Mouse (Mus musculus) CH12.LX (cell line): ENCODE measurements around the gene Gtf2h2. TPM values are rescaled to one million over a fixed set of nuclear protein-coding genes. Genes with fewer than 3 reads are reported as not detected.

Source experiments
- DNase-seq: peaks from one replicate; pipeline ENCODE4 v3.0.0-alpha.2; 2013; ENCODE audit errors: extremely low read depth
- H3K27ac ChIP-seq: 2 replicates; pipeline ENCODE4 v1.5.1; 2012; ENCODE audit warnings: low read depth, mild to moderate bottlenecking, control low read depth, moderate library complexity; ENCODE audit not compliant: insufficient read depth
- H3K27me3 ChIP-seq: replicated peaks from 2 replicates; pipeline ENCODE3; 2012; ENCODE audit warnings: inconsistent platforms
- H3K36me3 ChIP-seq, 2 experiments: replicated peaks in 1 of 2; 2 replicates each; pipeline versions ENCODE3 to v1.6.1; 2012; ENCODE audit warnings: inconsistent platforms in 1 of 2, low read length in 1 of 2, mild to moderate bottlenecking in 1 of 2, mixed read lengths in 1 of 2, moderate library complexity in 1 of 2; ENCODE audit not compliant: control insufficient read depth in 1 of 2, insufficient read depth in 1 of 2
- H3K4me1 ChIP-seq, 2 experiments: 2 replicates each; pipeline ENCODE4 v1.6.1; 2012; ENCODE audit warnings: inconsistent platforms in 1 of 2, moderate library complexity in 1 of 2; ENCODE audit not compliant: insufficient read depth in 2 of 2, control insufficient read depth in 1 of 2
- H3K4me2 ChIP-seq: 2 replicates; pipeline ENCODE4 v1.6.1; 2012; ENCODE audit warnings: low read depth, mild to moderate bottlenecking, control low read depth; ENCODE audit not compliant: poor library complexity, insufficient read depth, severe bottlenecking
- H3K4me3 ChIP-seq, 3 experiments: fragments of 150-350 bp in 1 of 3; sonication (generic) in 1 of 3; replicated peaks in 1 of 3; 2 replicates each; pipeline versions ENCODE3 to v1.5.1; 2011 to 2012; ENCODE audit warnings: low read depth in 2 of 3, low read length in 2 of 3, mild to moderate bottlenecking in 2 of 3, moderate library complexity in 2 of 3, control low read depth in 1 of 3, improper control_type of control experiment in 1 of 3, inconsistent platforms in 1 of 3, mixed read lengths in 1 of 3; ENCODE audit not compliant: poor library complexity in 1 of 3
- H3K79me2 ChIP-seq: replicated peaks from 2 replicates; pipeline ENCODE4 v1.6.1; 2012; ENCODE audit warnings: mild to moderate bottlenecking, moderate library complexity; ENCODE audit not compliant: control insufficient read depth, poor library complexity, insufficient read depth, severe bottlenecking; ENCODE audit errors: extremely low read depth
- H3K9ac ChIP-seq: 2 replicates; pipeline ENCODE4 v1.6.1; 2012; ENCODE audit warnings: low read depth, mild to moderate bottlenecking, control low read depth, moderate library complexity; ENCODE audit not compliant: insufficient read depth
- H3K9me3 ChIP-seq: replicated peaks from 2 replicates; pipeline ENCODE3; 2012; ENCODE audit warnings: low read length, inconsistent platforms, mixed read lengths
- BHLHE40 ChIP-seq: IDR thresholded peaks from 2 replicates; pipeline ENCODE4 v1.6.1; 2011; ENCODE audit warnings: mild to moderate bottlenecking, low read depth, low read length, improper control_type of control experiment
- CHD2 ChIP-seq: IDR thresholded peaks from 2 replicates; pipeline ENCODE4 v1.6.1; 2011; ENCODE audit warnings: low read length, improper control_type of control experiment
- CTCF ChIP-seq, 2 experiments: IDR thresholded peaks in 1 of 2; conservative IDR thresholded peaks in 1 of 2; 2 replicates each; pipeline ENCODE4 v1.5.1; 2011 to 2012; ENCODE audit warnings: low read depth in 2 of 2, low read length in 2 of 2, improper control_type of control experiment in 1 of 2, inconsistent platforms in 1 of 2, mild to moderate bottlenecking in 1 of 2, moderate library complexity in 1 of 2
- E2F4 ChIP-seq: IDR thresholded peaks from 2 replicates; pipeline ENCODE4 v1.6.1; 2011; ENCODE audit warnings: low read depth, low read length, improper control_type of control experiment; ENCODE audit not compliant: insufficient replicate concordance
- EP300 ChIP-seq: IDR thresholded peaks from 2 replicates; pipeline ENCODE4 v1.6.1; 2011; ENCODE audit warnings: low read length, improper control_type of control experiment
- IRF4 ChIP-seq: IDR thresholded peaks from 2 replicates; pipeline ENCODE4 v1.6.1; 2014; ENCODE audit warnings: low read depth, mild to moderate bottlenecking, inconsistent platforms, low read length, improper control_type of control experiment
- JUN ChIP-seq: IDR thresholded peaks from 2 replicates; pipeline ENCODE4 v1.6.1; 2011; ENCODE audit warnings: low read depth, mild to moderate bottlenecking, low read length, improper control_type of control experiment, moderate library complexity; ENCODE audit not compliant: insufficient read depth
- MAX ChIP-seq: IDR thresholded peaks from 2 replicates; pipeline ENCODE4 v1.6.1; 2011; ENCODE audit warnings: low read length, improper control_type of control experiment
- MAZ ChIP-seq: IDR thresholded peaks from 2 replicates; pipeline ENCODE4 v1.6.1; 2012; ENCODE audit warnings: low read depth, mild to moderate bottlenecking, inconsistent platforms, low read length, improper control_type of control experiment, moderate library complexity
- MEF2A ChIP-seq: IDR thresholded peaks from 2 replicates; pipeline ENCODE4 v1.6.1; 2014; ENCODE audit warnings: low read depth, mild to moderate bottlenecking, inconsistent platforms, low read length, improper control_type of control experiment, borderline replicate concordance
- MXI1 ChIP-seq: IDR thresholded peaks from 2 replicates; pipeline ENCODE4 v1.6.1; 2011; ENCODE audit warnings: mild to moderate bottlenecking, low read depth, low read length, improper control_type of control experiment
- MYC ChIP-seq: IDR thresholded peaks from 2 replicates; pipeline ENCODE4 v1.6.1; 2011; ENCODE audit warnings: low read depth, mild to moderate bottlenecking, improper control_type of control experiment, low read length
- PAX5 ChIP-seq: IDR thresholded peaks from 2 replicates; pipeline ENCODE4 v1.6.1; 2012; ENCODE audit warnings: low read length, inconsistent platforms, mixed read lengths
- POLR2A ChIP-seq: IDR thresholded peaks from 2 replicates; pipeline ENCODE4 v1.6.1; 2011; ENCODE audit warnings: low read depth, mild to moderate bottlenecking, improper control_type of control experiment, low read length
- RCOR1 ChIP-seq: conservative IDR thresholded peaks from 2 replicates; pipeline ENCODE4 v1.6.1; 2012; ENCODE audit warnings: low read depth, mild to moderate bottlenecking, inconsistent platforms, low read length, improper control_type of control experiment
- SIN3A ChIP-seq: IDR thresholded peaks from 2 replicates; pipeline ENCODE4 v1.6.1; 2012; ENCODE audit warnings: low read length, improper control_type of control experiment, inconsistent platforms
- SMC3 ChIP-seq: IDR thresholded peaks from 2 replicates; pipeline ENCODE4 v1.6.1; 2011; ENCODE audit warnings: low read depth, low read length, improper control_type of control experiment
- TBP ChIP-seq: conservative IDR thresholded peaks from 2 replicates; pipeline ENCODE4 v1.6.1; 2011; ENCODE audit warnings: low read depth, low read length, improper control_type of control experiment
- TCF12 ChIP-seq: IDR thresholded peaks from 2 replicates; pipeline ENCODE4 v1.6.1; 2014; ENCODE audit warnings: low read depth, mild to moderate bottlenecking, inconsistent platforms, low read length, improper control_type of control experiment
- USF1 ChIP-seq: IDR thresholded peaks from 2 replicates; pipeline ENCODE4 v1.6.1; 2014; ENCODE audit warnings: low read depth, mild to moderate bottlenecking, inconsistent platforms, low read length, improper control_type of control experiment
- USF2 ChIP-seq: conservative IDR thresholded peaks from 2 replicates; pipeline ENCODE4 v1.6.1; 2011; ENCODE audit warnings: low read depth, low read length, improper control_type of control experiment
- ZKSCAN1 ChIP-seq: IDR thresholded peaks from 2 replicates; pipeline ENCODE4 v1.6.1; 2012; ENCODE audit warnings: low read depth, inconsistent platforms, low read length, improper control_type of control experiment, borderline replicate concordance
- ZMIZ1 ChIP-seq: IDR thresholded peaks from 2 replicates; pipeline ENCODE4 v1.6.1; 2012; ENCODE audit warnings: low read depth, mild to moderate bottlenecking, inconsistent platforms, low read length, improper control_type of control experiment
- dilution Hi-C: fragments of 300-500 bp; cut with MboI; formaldehyde crosslinking; loops from 2 replicates; pipeline ENCODE4 v1.14.3; 2020; ENCODE audit warnings: low sequenced_read_pairs; ENCODE audit not compliant: extremely low pct_unique_long_range_greater_than_20kb, extremely low pct_ligation_motif_present
- in situ Hi-C: fragments of 300-500 bp; cut with MboI; formaldehyde crosslinking; loops from 3 replicates; pipeline ENCODE4 v1.14.3; 2019; ENCODE audit warnings: low sequenced_read_pairs, low pct_ligation_motif_present, low pct_unique_long_range_greater_than_20kb, mixed read lengths
- polyA plus RNA-seq: library from polyadenylated mRNA; unstranded; fragments of >175 nt; gene quantifications from 2 replicates; pipeline ENCODE4 v1.2.1, GENCODE M21; 2012; ENCODE audit warnings: low read depth; ENCODE audit not compliant: insufficient read length
- total RNA-seq, 2 experiments: library from RNA; depleted of rRNA; stranded (reverse); fragments of 300-350 nt in 1 of 2; fragments of >200 nt in 1 of 2; gene quantifications; 2 replicates each; pipeline ENCODE4 v1.2.3; 2012 to 2014

The Gtf2h2 gene
- total and polyA plus RNA-seq, 3 experiments: 34.0 to 90.1 (median 89.2) TPM

DNA sequence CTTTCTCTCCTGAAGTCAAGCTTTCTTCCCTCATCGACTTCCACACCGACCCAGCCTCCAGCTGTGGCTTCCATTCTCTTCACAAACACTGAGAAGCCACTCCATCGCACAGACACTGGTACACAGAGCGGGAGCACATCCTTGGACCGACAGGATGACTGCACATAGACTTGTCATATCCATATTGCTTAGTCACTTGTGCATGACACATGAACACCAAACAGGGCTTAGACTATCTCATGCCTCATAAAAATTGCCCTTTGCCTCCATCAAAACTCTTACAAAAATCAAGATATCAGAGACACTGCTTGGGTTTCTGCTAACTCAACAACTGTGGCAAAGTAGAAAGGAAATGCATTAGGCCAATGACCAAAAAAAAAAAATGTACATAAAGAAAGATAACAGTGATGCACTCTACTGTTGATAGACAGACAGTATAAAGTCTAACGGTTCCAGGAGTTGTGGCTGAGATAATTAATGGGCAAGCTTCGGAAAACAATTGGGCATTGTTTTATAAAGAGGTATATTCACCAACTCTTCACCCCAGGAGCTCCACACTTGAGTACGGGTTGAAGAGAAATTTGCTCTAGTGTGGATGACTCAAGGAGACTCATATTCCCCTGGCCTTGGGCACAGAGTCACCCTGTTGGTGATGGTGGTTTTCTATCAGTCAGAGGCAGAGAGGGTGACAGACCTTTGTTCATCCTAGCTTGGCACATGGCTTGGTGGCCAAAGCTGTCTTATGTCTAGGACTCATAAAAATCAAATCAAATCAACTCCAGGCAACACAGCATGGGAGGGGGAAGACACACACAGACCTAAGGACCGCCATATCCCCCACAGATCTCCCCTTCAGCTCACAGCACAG, 29.6 kb upstream of the Gtf2h2 start:
- TF ChIP-seq CHD2 (no peak), ZKSCAN1 (no peak), MEF2A (no peak)
- TF ChIP-seq, all 38 proteins: peak for 0
- H3K4me3 ChIP-seq: no peak overlapping the region

DNA sequence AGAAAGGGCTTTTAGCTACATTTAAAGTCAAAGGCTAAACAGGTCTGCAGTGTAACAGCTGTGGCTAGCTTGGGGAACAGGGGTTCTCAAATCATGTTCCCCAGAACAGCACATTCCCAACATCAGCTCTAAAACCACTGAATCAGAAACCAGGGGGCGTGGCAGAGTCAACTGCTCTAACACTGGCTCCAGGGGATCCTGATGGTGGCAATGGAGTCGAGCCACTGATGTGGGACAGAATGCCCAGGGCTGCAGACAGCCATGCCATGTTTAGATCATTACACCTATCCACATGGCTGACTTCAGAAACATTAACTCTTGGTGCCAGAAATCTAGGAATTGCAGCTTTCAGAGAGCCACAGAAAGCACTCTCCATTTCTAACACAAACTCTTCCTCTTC, 26.8 kb upstream of the Gtf2h2 start:
- H3K9me3 ChIP-seq: no peaks in the 10 kb centered on the region
- H3K36me3 ChIP-seq: no peaks in the 10 kb centered on the region
- no peak overlapping the region for H3K4me2 ChIP-seq
- H3K27me3 ChIP-seq: no peaks in the 10 kb centered on the region
- no peaks in the 10 kb centered on the region for H3K79me2 ChIP-seq
- no peak overlapping the region for H3K4me3 ChIP-seq
- no peak overlapping the region for H3K9ac ChIP-seq
- in situ Hi-C loops: no loop called here
- TF ChIP-seq SMC3 (no peak), SIN3A (no peak), BHLHE40 (no peak), CTCF (conservative IDR thresholded peaks at IDR 0.05 in 1 of 2, IDR thresholded peaks at IDR 0.05 in 1 of 2; ENCODE audit: low read depth in 2 of 2, low read length in 2 of 2) (no peak), RCOR1 (no peak), MXI1 (no peak), MAZ (no peak), ZKSCAN1 (no peak), E2F4 (no peak)
- H3K27ac ChIP-seq: no peak overlapping the region
- no peaks in the 10 kb centered on the region; a peak in 1 of 4 replicates for H3K4me1 ChIP-seq
- DNase-seq: no peak
- dilution Hi-C loops: no loop called here

More for the DNA sequence above, 29.6 kb upstream of the Gtf2h2 start:
- dilution Hi-C loops (no loop called here), in situ Hi-C loops (no loop called here)
- no peaks in the 10 kb centered on the region for H3K27me3 ChIP-seq
- no peak overlapping the region for H3K27ac ChIP-seq
- no peak for DNase-seq
- no peaks in the 10 kb centered on the region for H3K9me3 ChIP-seq
- no peaks in the 10 kb centered on the region; a peak in 1 of 4 replicates for H3K4me1 ChIP-seq
- H3K4me2 ChIP-seq: no peak overlapping the region
- no peaks in the 10 kb centered on the region for H3K79me2 ChIP-seq
- no peak overlapping the region for H3K9ac ChIP-seq
- H3K36me3 ChIP-seq: no peaks in the 10 kb centered on the region

DNA sequence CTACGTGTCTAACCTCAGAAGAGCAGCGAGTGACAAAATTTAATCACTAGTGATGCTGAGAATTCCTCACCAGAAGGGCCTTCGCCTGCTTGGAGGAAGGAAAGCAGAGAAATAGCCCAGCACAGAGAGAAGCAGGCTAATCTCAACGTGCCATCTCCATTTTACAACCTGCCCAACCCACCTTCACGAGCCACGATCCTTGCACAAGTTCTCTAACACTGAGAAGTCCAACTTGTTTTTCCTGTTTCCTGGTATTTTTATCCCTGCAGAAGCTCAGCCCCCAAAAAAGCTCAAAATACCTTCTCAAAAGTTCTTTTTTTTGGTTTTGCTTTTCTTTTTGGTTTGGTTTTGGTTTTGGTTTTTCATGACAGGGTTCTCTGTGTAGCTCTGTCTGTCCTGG, 25.8 kb upstream of the Gtf2h2 start:
- Histone ChIP-seq H3K9ac (no peak overlapping the region), H3K36me3 (no peaks in the 10 kb centered on the region), H3K4me3 (no peak overlapping the region), H3K4me2 (peak overlapping the region; percentile 63), H3K27ac (no peak overlapping the region), H3K9me3 (no peaks in the 10 kb centered on the region), H3K4me1 (no peaks in the 10 kb centered on the region; a peak in 1 of 4 replicates), H3K79me2 (no peaks in the 10 kb centered on the region), H3K27me3 (no peaks in the 10 kb centered on the region)
- in situ Hi-C loops (no loop called here), dilution Hi-C loops (no loop called here)
- DNase-seq: no peak
- TF ChIP-seq TCF12 (no peak), MAZ (no peak), USF2 (no peak), PAX5 (no peak), POLR2A (no peak), MYC (no peak), E2F4 (no peak), EP300 (no peak), ZKSCAN1 (no peak), MAX (no peak), CTCF (conservative IDR thresholded peaks at IDR 0.05 in 1 of 2, IDR thresholded peaks at IDR 0.05 in 1 of 2; ENCODE audit: low read depth in 2 of 2, low read length in 2 of 2) (no peak), SMC3 (no peak), SIN3A (no peak), MXI1 (no peak), JUN (no peak), TBP (no peak), IRF4 (no peak), ZMIZ1 (no peak), USF1 (no peak)
